Mouse (Mus musculus) heart, embryonic 11.5 days (tissue): ENCODE measurements around the gene Abhd6. TPM values are rescaled to one million over a fixed set of nuclear protein-coding genes. Genes with fewer than 3 reads are reported as not detected.

Experiments used
- ATAC-seq: fragments of 200-750 bp; cut with Nextera tagmentation; replicated peaks from 2 replicates; pipeline ENCODE4 v1.8.0; 2017; ENCODE audit warnings: moderate library complexity; ENCODE audit not compliant: insufficient number of reproducible peaks, low FRiP score, low TSS enrichment
- H3K27ac ChIP-seq: fragments of 300-500 bp; sonication (generic); 2 replicates; pipeline ENCODE4 v1.5.1; 2014; ENCODE audit warnings: mild to moderate bottlenecking, low read depth, low read length
- H3K27me3 ChIP-seq: fragments of 300-500 bp; sonication (generic); 2 replicates; pipeline ENCODE4 v1.6.1; 2014; ENCODE audit warnings: mild to moderate bottlenecking, low read length, mixed read lengths; ENCODE audit not compliant: control insufficient read depth, insufficient read depth
- H3K36me3 ChIP-seq: fragments of 300-500 bp; sonication (generic); 2 replicates; pipeline ENCODE4 v1.6.1; 2014; ENCODE audit warnings: mild to moderate bottlenecking, low read length, moderate library complexity, mixed read lengths; ENCODE audit not compliant: control insufficient read depth, insufficient read depth
- H3K4me1 ChIP-seq: fragments of 300-500 bp; sonication (generic); 2 replicates; pipeline ENCODE4 v1.6.1; 2014; ENCODE audit warnings: low read length; ENCODE audit not compliant: control insufficient read depth, insufficient read depth
- H3K4me2 ChIP-seq: fragments of 300-500 bp; sonication (generic); 2 replicates; pipeline ENCODE4 v1.6.1; 2014; ENCODE audit warnings: mild to moderate bottlenecking, moderate library complexity
- H3K4me3 ChIP-seq: fragments of 300-500 bp; sonication (generic); 2 replicates; pipeline ENCODE4 v1.5.1; 2014; ENCODE audit warnings: low read depth, low read length
- H3K9ac ChIP-seq: fragments of 300-500 bp; sonication (generic); 2 replicates; pipeline ENCODE4 v1.6.1; 2014; ENCODE audit warnings: mild to moderate bottlenecking, low read depth, low read length, moderate library complexity
- H3K9me3 ChIP-seq: fragments of 300-500 bp; sonication (generic); replicated peaks from 2 replicates; pipeline ENCODE4 v1.6.1; 2016; ENCODE audit warnings: low read length; ENCODE audit not compliant: control insufficient read depth
- WGBS: fragments of 180-500 bp; shearing (Covaris S2); extraction: QIAGEN DNeasy Blood & Tissue Kit; methylation state at CpG from one replicate; pipeline ENCODE4 v1.1.7; 2014; ENCODE audit not compliant: insufficient replicate concordance; 5-methylcytosine and 5-hydroxymethylcytosine counted together
- polyA plus RNA-seq: library from polyadenylated mRNA; unstranded; fragments of >200 nt; fragmentation: Nextera tagmentation; extraction: Ambion mirVana; gene quantifications from 2 replicates; pipeline ENCODE4 v1.2.1, GENCODE M21; 2014

Gene Abhd6
- polyA plus RNA-seq, 1 experiment from 2014 or later = 10.2 TPM

DNA sequence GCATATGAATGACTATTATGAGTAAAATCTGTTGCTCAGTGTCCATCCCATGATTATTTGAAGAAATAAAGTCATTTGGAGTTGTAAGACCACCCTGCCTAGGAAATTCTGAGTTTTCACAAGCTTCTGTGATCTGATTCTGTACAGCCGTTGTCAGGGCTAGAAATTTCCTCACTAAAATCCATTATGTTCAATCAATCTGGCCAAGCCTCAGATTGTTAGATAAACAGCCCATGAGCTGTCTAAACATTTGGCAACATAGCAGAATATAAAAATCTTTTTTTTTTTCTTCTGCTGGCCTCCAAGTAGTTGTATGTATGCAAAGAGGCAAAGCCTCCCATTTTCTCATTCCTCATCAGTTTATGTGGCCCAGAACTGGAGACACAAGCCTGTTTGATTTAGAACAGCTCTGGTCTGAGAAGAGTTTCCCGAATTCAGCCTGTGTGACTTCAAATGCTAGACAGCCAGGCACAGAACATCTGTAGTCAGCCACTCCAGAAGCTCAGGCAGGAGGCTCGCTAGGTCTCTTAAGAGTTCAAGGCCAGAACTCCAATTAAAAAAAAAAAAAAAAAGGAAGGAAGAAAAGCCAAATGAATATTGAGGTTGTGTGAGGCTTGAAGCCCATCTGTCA lies 92.3 kb downstream of the Abhd6 start:
- Histone ChIP-seq H3K4me2 (no peak overlapping the region), H3K9me3 (no peaks in the 10 kb centered on the region), H3K27ac (no peak overlapping the region), H3K4me3 (no peak overlapping the region), H3K9ac (no peak overlapping the region), H3K27me3 (no peaks in the 10 kb centered on the region), H3K4me1 (peaks cover 3% of the 10 kb centered on the region), H3K36me3 (peaks cover under 1% of the 10 kb centered on the region; the same call in 1 of the 2 replicates)
- WGBS = 52% methylated on average over 3 of the region's 3 CpGs
- ATAC-seq = no peak

DNA sequence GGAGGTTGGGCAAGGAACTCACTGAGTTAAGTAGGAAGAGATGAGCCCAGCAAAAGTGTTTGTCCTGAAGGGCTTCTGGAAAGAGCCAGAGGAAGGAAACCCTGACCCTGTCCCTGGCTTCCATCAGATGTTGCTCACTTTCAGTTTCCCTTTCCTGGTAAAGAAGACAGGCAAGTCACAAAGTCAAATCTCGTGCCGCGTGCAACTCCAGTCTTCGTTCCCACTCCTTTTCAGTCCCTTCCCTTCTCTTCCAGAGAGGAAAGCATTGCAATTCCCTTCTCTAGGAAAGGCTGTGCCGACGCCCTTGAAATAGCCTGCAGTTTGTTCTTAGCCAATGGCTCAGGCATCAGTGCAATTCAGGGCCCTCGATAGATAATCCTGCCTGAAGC lies 92.9 kb downstream of the Abhd6 start:
- H3K4me1 ChIP-seq = peaks cover 3% of the 10 kb centered on the region
- no peak overlapping the region for H3K9ac ChIP-seq
- 55% methylated on average over 7 of the region's 7 CpGs for WGBS
- H3K36me3 ChIP-seq = no peaks in the 10 kb centered on the region
- ATAC-seq = no peak
- no peaks in the 10 kb centered on the region for H3K27me3 ChIP-seq
- no peaks in the 10 kb centered on the region for H3K9me3 ChIP-seq
- no peak overlapping the region for H3K27ac ChIP-seq
- H3K4me2 ChIP-seq = no peak overlapping the region
- H3K4me3 ChIP-seq = no peak overlapping the region

DNA sequence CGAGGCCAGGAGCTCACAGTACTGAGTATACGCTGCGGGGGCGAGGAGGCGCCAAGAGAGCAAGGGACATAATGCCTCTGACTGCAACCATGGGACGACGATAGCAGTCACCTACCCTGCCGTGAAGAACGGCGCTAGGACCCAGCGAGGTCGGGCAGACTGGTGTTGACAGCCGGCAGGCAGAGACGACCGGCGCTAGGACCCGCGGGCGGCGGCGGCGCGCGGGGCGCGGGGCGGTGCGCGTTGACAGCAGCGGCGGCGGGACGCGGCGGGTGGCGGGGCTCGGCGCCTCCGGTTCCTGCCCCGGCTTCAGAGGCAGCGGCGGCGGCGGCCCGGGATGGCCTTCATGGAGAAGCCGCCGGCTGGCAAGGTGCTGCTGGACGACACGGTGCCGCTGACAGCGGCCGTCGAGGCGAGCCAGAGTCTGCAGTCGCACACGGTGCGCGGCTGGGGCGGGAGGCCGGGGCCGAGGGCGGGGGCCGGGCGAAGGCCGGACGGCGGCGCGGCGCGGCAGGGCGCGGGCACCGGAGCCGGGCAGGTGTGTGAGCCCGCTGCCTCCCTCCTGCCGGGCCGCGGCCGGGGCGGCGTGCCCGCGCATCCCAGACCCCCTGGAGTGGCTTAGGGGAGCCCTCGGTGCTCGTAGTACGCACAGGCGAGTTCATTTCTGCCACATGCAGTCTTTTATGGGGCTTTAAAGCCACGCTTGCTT lies 95.4 kb downstream of the Abhd6 start, which contains the start of gene Pxk:
Pxk (plus strand) TSS at position 234 of the 709 bp plus-strand sequence.
- no peaks in the 10 kb centered on the region for H3K9me3 ChIP-seq
- H3K4me3 ChIP-seq = peak within 1 kb of the TSS; percentile 70
- peak; percentile 92 for ATAC-seq
- H3K9ac ChIP-seq = peak within 1 kb of the TSS; percentile 75
- H3K4me2 ChIP-seq = peak within 1 kb of the TSS; percentile 74
- H3K4me1 ChIP-seq = peaks cover 3% of the 10 kb centered on the region
- no peaks in the 10 kb centered on the region for H3K36me3 ChIP-seq
- H3K27me3 ChIP-seq = no peaks in the 10 kb centered on the region
- peak within 1 kb of the TSS; percentile 46; the same call in 1 of the 2 replicates for H3K27ac ChIP-seq
- under 1% methylated on average over 74 of the region's 89 CpGs for WGBS

DNA sequence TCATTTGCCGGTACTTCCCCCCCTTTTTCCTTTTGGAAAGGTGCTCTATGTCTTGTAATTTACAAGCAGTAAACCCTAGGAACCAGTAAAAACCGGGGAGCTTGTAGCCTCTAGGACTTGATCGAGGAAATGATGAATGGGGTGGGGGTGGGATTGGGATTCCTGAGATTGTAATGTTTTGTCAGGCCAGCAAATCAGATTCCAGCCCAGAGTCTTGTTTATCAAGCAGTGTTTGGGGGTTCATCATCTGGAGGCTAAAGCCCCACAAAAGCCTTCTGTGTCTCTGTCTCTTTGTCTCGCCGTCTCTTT lies 95.9 kb downstream of the Abhd6 start:
- H3K4me3 ChIP-seq = peak overlapping the region; percentile 70
- no peak for ATAC-seq
- H3K27ac ChIP-seq = peak overlapping the region; percentile 46; the same call in 1 of the 2 replicates
- peaks cover 3% of the 10 kb centered on the region for H3K4me1 ChIP-seq
- peak overlapping the region; percentile 75 for H3K9ac ChIP-seq
- no peaks in the 10 kb centered on the region for H3K27me3 ChIP-seq
- H3K36me3 ChIP-seq = no peaks in the 10 kb centered on the region
- H3K4me2 ChIP-seq = peak overlapping the region; percentile 74
- no peaks in the 10 kb centered on the region for H3K9me3 ChIP-seq
- 6% methylated on average over 5 of the region's 5 CpGs for WGBS

DNA sequence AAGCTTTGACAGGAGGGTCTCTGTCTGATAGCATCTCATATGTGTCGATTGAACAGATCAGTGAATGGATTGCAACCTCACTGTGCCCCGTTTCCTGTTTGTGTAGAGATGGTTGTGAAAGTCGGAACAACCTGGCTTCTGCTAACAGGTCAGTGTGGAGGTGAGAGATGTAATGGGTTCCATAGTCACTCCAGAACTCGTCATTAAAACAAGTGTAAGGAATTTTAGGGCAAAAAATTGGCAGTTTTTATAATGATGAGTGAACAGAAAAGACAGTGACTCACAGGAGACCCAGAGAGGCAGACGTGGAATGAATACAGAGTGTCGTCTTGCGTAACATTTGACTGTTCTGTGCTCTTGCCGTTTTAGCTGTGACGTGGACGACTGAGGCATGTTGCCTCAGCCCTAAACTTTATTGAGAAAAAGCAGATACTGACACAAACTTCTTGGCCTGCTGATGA lies 96.9 kb downstream of the Abhd6 start:
- H3K27me3 ChIP-seq = no peaks in the 10 kb centered on the region
- peak overlapping the region; percentile 12; the same call in 1 of the 2 replicates for H3K4me3 ChIP-seq
- no peak overlapping the region for H3K27ac ChIP-seq
- 59% methylated on average over 10 of the region's 10 CpGs for WGBS
- no peaks in the 10 kb centered on the region for H3K36me3 ChIP-seq
- no peak overlapping the region for H3K9ac ChIP-seq
- H3K4me1 ChIP-seq = peaks cover 3% of the 10 kb centered on the region
- no peaks in the 10 kb centered on the region for H3K9me3 ChIP-seq
- ATAC-seq = no peak
- H3K4me2 ChIP-seq = peak overlapping the region; percentile 74; the same call in 1 of the 2 replicates

DNA sequence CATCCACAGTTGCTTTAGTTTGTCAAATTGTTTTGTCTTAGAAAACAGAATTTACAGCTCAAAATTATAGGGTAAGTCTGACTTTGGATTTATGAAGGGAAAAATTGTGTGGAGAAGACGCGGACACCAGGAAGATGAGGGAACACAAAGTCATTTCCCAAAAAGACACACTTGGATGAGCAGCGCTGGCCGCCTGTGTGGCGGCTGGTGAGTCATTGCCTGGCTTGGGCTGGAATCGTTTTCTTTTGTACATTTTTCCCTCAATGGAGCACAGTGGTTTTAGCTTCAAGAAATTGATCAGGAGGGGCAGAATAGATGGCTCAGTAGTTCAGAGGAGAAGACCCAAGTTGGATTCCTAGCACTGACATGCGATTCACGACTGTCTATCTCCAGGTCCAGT lies 99.2 kb downstream of the Abhd6 start:
- no peaks in the 10 kb centered on the region for H3K27me3 ChIP-seq
- peaks cover 3% of the 10 kb centered on the region for H3K4me1 ChIP-seq
- H3K27ac ChIP-seq = no peak overlapping the region
- no peak overlapping the region for H3K4me2 ChIP-seq
- no peaks in the 10 kb centered on the region for H3K36me3 ChIP-seq
- H3K9ac ChIP-seq = no peak overlapping the region
- H3K4me3 ChIP-seq = no peak overlapping the region
- H3K9me3 ChIP-seq = no peaks in the 10 kb centered on the region
- no peak for ATAC-seq
- 89% methylated on average over 8 of the region's 8 CpGs for WGBS

DNA sequence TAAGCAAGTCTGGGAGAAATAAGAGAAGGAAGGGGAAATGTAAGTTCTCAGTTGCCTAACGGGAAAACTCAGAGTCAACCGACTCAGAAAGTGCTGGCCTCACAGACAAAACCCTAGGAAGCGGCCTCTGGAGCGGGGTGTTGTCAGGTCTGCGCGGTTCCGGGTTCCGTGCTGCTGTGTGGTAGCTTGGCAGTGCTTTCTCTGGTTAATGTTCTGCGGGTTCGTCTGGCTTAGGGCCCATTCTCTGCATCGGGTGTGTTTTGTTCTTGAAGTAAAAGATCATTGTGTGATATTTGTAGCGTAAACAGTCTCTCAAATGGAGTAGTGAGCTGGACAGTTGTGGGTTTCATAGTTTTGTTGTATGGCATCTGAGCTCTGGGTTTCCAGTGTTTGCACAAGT lies 100.0 kb downstream of the Abhd6 start:
- Histone ChIP-seq H3K4me1 (peaks cover 1% of the 10 kb centered on the region), H3K4me2 (no peak overlapping the region), H3K27me3 (no peaks in the 10 kb centered on the region), H3K36me3 (no peaks in the 10 kb centered on the region), H3K4me3 (no peak overlapping the region), H3K9me3 (no peaks in the 10 kb centered on the region), H3K9ac (no peak overlapping the region), H3K27ac (no peak overlapping the region)
- WGBS = 82% methylated on average over 12 of the region's 12 CpGs
- no peak for ATAC-seq
